Mouse (Mus musculus): Measurements from ENCODE around the gene Gas7. TPM values are rescaled to one million over a fixed set of nuclear protein-coding genes. Genes with fewer than 3 reads are reported as not detected.

Gas7 gene
- polyA plus RNA-seq, 1 experiment from 2014 or later: 5.4 TPM

- Histone ChIP-seq H3K27me3 (ENCODE audit: control insufficient read depth, insufficient read depth, low read length) (no peaks in the 10 kb centered on the region), H3K9me3 (replicated peaks; ENCODE audit: control insufficient read depth, low read length) (no peaks in the 10 kb centered on the region), H3K4me2 (no peak overlapping the region), H3K4me3 (ENCODE audit: low read depth, low read length) (no peak overlapping the region), H3K9ac (ENCODE audit: low read depth, low read length) (no peak overlapping the region), H3K4me1 (ENCODE audit: control insufficient read depth, insufficient read depth, low read length) (no peaks in the 10 kb centered on the region), H3K36me3 (ENCODE audit: control insufficient read depth, insufficient read depth, low read length) (no peaks in the 10 kb centered on the region), H3K27ac (ENCODE audit: low read depth, low read length) (no peak overlapping the region)
- ATAC-seq (replicated peaks; ENCODE audit: insufficient number of reproducible peaks, low FRiP score, low TSS enrichment): no peak
- WGBS (ENCODE audit: insufficient replicate concordance): 79% methylated on average over 6 of the region's 6 CpGs
These were observed 271.9 kb downstream of the Gas7 start for GRCm38 (mm10) chr11:67727095-67727494.

DNA sequence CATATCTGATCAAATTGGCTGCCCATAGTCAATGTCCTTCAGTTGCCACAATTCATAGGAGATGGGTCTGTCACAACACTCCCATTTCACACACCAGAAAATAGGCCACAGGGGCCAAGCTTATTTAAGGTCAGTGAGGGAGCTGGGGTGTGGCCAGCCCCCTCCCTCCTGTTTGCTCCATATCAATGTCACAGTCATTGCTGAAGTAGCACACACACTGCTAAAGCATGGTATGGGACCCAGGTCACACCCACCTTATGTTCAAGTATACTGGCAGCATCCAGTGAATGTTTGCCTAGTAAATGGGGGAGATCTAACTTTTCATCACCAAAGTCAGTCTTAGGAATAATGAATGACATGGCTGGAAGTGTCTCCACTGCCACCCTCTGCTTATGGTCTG is 273.5 kb downstream of the Gas7 start:
- Histone ChIP-seq H3K4me1 (ENCODE audit: control insufficient read depth, insufficient read depth, low read length) (no peaks in the 10 kb centered on the region), H3K9me3 (replicated peaks; ENCODE audit: control insufficient read depth, low read length) (no peaks in the 10 kb centered on the region), H3K36me3 (ENCODE audit: control insufficient read depth, insufficient read depth, low read length) (no peaks in the 10 kb centered on the region), H3K27me3 (ENCODE audit: control insufficient read depth, insufficient read depth, low read length) (no peaks in the 10 kb centered on the region), H3K9ac (ENCODE audit: low read depth, low read length) (no peak overlapping the region), H3K4me2 (no peak overlapping the region), H3K4me3 (ENCODE audit: low read depth, low read length) (no peak overlapping the region), H3K27ac (ENCODE audit: low read depth, low read length) (no peak overlapping the region)
- no peak for ATAC-seq (replicated peaks; ENCODE audit: insufficient number of reproducible peaks, low FRiP score, low TSS enrichment)

- Histone ChIP-seq H3K27ac (ENCODE audit: low read depth, low read length) (no peak overlapping the region), H3K4me1 (ENCODE audit: control insufficient read depth, insufficient read depth, low read length) (no peaks in the 10 kb centered on the region), H3K4me2 (no peak overlapping the region), H3K4me3 (ENCODE audit: low read depth, low read length) (no peak overlapping the region), H3K27me3 (ENCODE audit: control insufficient read depth, insufficient read depth, low read length) (no peaks in the 10 kb centered on the region), H3K9ac (ENCODE audit: low read depth, low read length) (no peak overlapping the region), H3K9me3 (replicated peaks; ENCODE audit: control insufficient read depth, low read length) (no peaks in the 10 kb centered on the region), H3K36me3 (ENCODE audit: control insufficient read depth, insufficient read depth, low read length) (no peaks in the 10 kb centered on the region)
- WGBS (ENCODE audit: insufficient replicate concordance): 93% methylated on average over 2 of the region's 2 CpGs
- ATAC-seq (replicated peaks; ENCODE audit: insufficient number of reproducible peaks, low FRiP score, low TSS enrichment): no peak
These were observed 275.8 kb downstream of the Gas7 start for GRCm38 (mm10) chr11:67731056-67731455.

- H3K9me3 ChIP-seq (replicated peaks; ENCODE audit: control insufficient read depth, low read length): no peaks in the 10 kb centered on the region
- H3K27ac ChIP-seq (ENCODE audit: low read depth, low read length): no peak overlapping the region
- no peak for ATAC-seq (replicated peaks; ENCODE audit: insufficient number of reproducible peaks, low FRiP score, low TSS enrichment)
- H3K4me2 ChIP-seq: no peak overlapping the region
- no peaks in the 10 kb centered on the region for H3K36me3 ChIP-seq (ENCODE audit: control insufficient read depth, insufficient read depth, low read length)
- H3K9ac ChIP-seq (ENCODE audit: low read depth, low read length): no peak overlapping the region
- no peak overlapping the region for H3K4me3 ChIP-seq (ENCODE audit: low read depth, low read length)
- no peaks in the 10 kb centered on the region for H3K4me1 ChIP-seq (ENCODE audit: control insufficient read depth, insufficient read depth, low read length)
- H3K27me3 ChIP-seq (ENCODE audit: control insufficient read depth, insufficient read depth, low read length): no peaks in the 10 kb centered on the region
- 75% methylated on average over 1 of the region's 1 CpGs for WGBS (ENCODE audit: insufficient replicate concordance)
These were observed 278.5 kb downstream of the Gas7 start for GRCm38 (mm10) chr11:67733726-67734125.

DNA sequence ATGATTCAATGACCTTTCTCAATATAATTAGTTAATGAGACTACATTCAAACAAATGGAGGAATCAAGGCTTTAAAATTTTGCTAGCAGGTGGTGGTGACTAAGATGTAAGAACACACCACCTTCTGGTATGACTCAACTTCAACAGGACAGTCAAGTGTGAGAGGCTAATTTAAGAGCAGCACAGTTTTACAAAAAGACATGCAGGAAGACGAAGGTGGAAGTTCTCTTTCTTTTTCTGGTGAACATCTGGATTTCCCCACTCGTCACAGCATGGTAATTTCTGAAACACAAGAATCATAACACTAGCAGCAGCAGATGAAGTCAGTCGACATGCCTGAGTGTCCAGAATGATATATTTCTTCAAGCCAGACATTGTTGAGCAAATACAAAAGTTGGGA is 279.4 kb downstream of the Gas7 start:
- H3K27ac ChIP-seq (ENCODE audit: low read depth, low read length): no peak overlapping the region
- no peaks in the 10 kb centered on the region for H3K4me1 ChIP-seq (ENCODE audit: control insufficient read depth, insufficient read depth, low read length)
- H3K9me3 ChIP-seq (replicated peaks; ENCODE audit: control insufficient read depth, low read length): no peaks in the 10 kb centered on the region
- H3K9ac ChIP-seq (ENCODE audit: low read depth, low read length): no peak overlapping the region
- ATAC-seq (replicated peaks; ENCODE audit: insufficient number of reproducible peaks, low FRiP score, low TSS enrichment): no peak
- WGBS (ENCODE audit: insufficient replicate concordance): 67% methylated on average over 3 of the region's 3 CpGs
- no peaks in the 10 kb centered on the region for H3K36me3 ChIP-seq (ENCODE audit: control insufficient read depth, insufficient read depth, low read length)
- H3K27me3 ChIP-seq (ENCODE audit: control insufficient read depth, insufficient read depth, low read length): no peaks in the 10 kb centered on the region
- no peak overlapping the region for H3K4me3 ChIP-seq (ENCODE audit: low read depth, low read length)
- H3K4me2 ChIP-seq: no peak overlapping the region

GRCm38 (mm10) chr11:67738345-67738744 is 283.1 kb downstream of the Gas7 start:
- no peaks in the 10 kb centered on the region for H3K4me1 ChIP-seq (ENCODE audit: control insufficient read depth, insufficient read depth, low read length)
- no peak overlapping the region for H3K27ac ChIP-seq (ENCODE audit: low read depth, low read length)
- ATAC-seq (replicated peaks; ENCODE audit: insufficient number of reproducible peaks, low FRiP score, low TSS enrichment): no peak
- no peak overlapping the region for H3K4me3 ChIP-seq (ENCODE audit: low read depth, low read length)
- WGBS (ENCODE audit: insufficient replicate concordance): 70% methylated on average over 6 of the region's 6 CpGs
- no peaks in the 10 kb centered on the region for H3K36me3 ChIP-seq (ENCODE audit: control insufficient read depth, insufficient read depth, low read length)
- no peak overlapping the region for H3K4me2 ChIP-seq
- H3K27me3 ChIP-seq (ENCODE audit: control insufficient read depth, insufficient read depth, low read length): no peaks in the 10 kb centered on the region
- no peak overlapping the region for H3K9ac ChIP-seq (ENCODE audit: low read depth, low read length)
- H3K9me3 ChIP-seq (replicated peaks; ENCODE audit: control insufficient read depth, low read length): no peaks in the 10 kb centered on the region

Other genes with a start within 250 kb of the Gas7 start
- gene Myh4, start 217.4 kb upstream of the Gas7 start, polyA plus RNA-seq (2014; fragmentation: Nextera tagmentation; extraction: Ambion mirVana): not detected in 2 replicates
- 0.28 and 0.34 TPM in 2 replicates for gene Myh8, start 178.3 kb upstream of the Gas7 start, polyA plus RNA-seq (2014; fragmentation: Nextera tagmentation; extraction: Ambion mirVana)
- 0.38 TPM in 1 of 2 replicates, not detected in the other for gene Myh13, start 133.8 kb upstream of the Gas7 start, polyA plus RNA-seq (2014; fragmentation: Nextera tagmentation; extraction: Ambion mirVana)
- gene Rcvrn, start 239.9 kb downstream of the Gas7 start, polyA plus RNA-seq (2014; fragmentation: Nextera tagmentation; extraction: Ambion mirVana): not detected in 2 replicates

All from heart, embryonic 11.5 days (tissue).